Mouse (Mus musculus): ENCODE measurements at regions not wholly inside any gene's neighbourhood (a gene's known extent, or its start where the extent isn't known, plus 50 kb on each side); places are given as distances from the start of the nearest gene placed in this dataset.

GRCm38 (mm10) chrX:158920217-158920616, 289.9 kb upstream of the Rps6ka3 start:
- no peak for DNase-seq (ENCODE audit: low spot score in 2 of 2)

GRCm38 (mm10) chrX:158921424-158921823, 288.7 kb upstream of the Rps6ka3 start:
- DNase-seq (ENCODE audit: low spot score in 2 of 2) = no peak

- peak; percentile 14 to 44 for DNase-seq (ENCODE audit: low spot score in 2 of 2)
Measured at GRCm38 (mm10) chrX:158921838-158922450, 288.2 kb upstream of the Rps6ka3 start.

GRCm38 (mm10) chrX:158923081-158923561, 287.0 kb upstream of the Rps6ka3 start:
- peak; percentile 12 to 23 for DNase-seq (ENCODE audit: low spot score in 2 of 2)

- no peak for DNase-seq (ENCODE audit: low spot score in 2 of 2)
Measured at GRCm38 (mm10) chrX:158923657-158924489, 286.2 kb upstream of the Rps6ka3 start.

GRCm38 (mm10) chrX:158924490-158925398, 285.4 kb upstream of the Rps6ka3 start:
- no peak for DNase-seq (ENCODE audit: low spot score in 2 of 2)

- no peak for DNase-seq (ENCODE audit: low spot score in 2 of 2)
Measured at GRCm38 (mm10) chrX:158931864-158932263, 278.2 kb upstream of the Rps6ka3 start.

GRCm38 (mm10) chrX:158947191-158947590, 262.9 kb upstream of the Rps6ka3 start:
- no peak for DNase-seq (ENCODE audit: low spot score in 2 of 2)

GRCm38 (mm10) chrX:158971726-158972125, 238.4 kb upstream of the Rps6ka3 start:
- no peak for DNase-seq (ENCODE audit: low spot score in 2 of 2)

GRCm38 (mm10) chrX:158976648-158977047, 233.5 kb upstream of the Rps6ka3 start:
- DNase-seq (ENCODE audit: low spot score in 2 of 2) = no peak

GRCm38 (mm10) chrX:158984721-158985120, 225.4 kb upstream of the Rps6ka3 start:
- DNase-seq (ENCODE audit: low spot score in 2 of 2) = no peak

GRCm38 (mm10) chrX:158987676-158988075, 222.4 kb upstream of the Rps6ka3 start:
- no peak for DNase-seq (ENCODE audit: low spot score in 2 of 2)

- DNase-seq (ENCODE audit: low spot score in 2 of 2) = no peak
Measured at GRCm38 (mm10) chrX:159018955-159019354, 191.2 kb upstream of the Rps6ka3 start.

- no peak for DNase-seq (ENCODE audit: low spot score in 2 of 2)
Measured at GRCm38 (mm10) chrX:159026311-159026710, 183.8 kb upstream of the Rps6ka3 start.

GRCm38 (mm10) chrX:159031927-159032326, 178.2 kb upstream of the Rps6ka3 start:
- no peak for DNase-seq (ENCODE audit: low spot score in 2 of 2)

- DNase-seq (ENCODE audit: low spot score in 2 of 2) = peak; percentile 36 to 57
Measured at GRCm38 (mm10) chrX:159043432-159043831, 166.7 kb upstream of the Rps6ka3 start.

- DNase-seq (ENCODE audit: low spot score in 2 of 2) = no peak
Measured at GRCm38 (mm10) chrX:159047876-159048275, 162.2 kb upstream of the Rps6ka3 start.

- no peak for DNase-seq (ENCODE audit: low spot score in 2 of 2)
Measured at GRCm38 (mm10) chrX:159055689-159056461, 154.2 kb upstream of the Rps6ka3 start.

- no peak for DNase-seq (ENCODE audit: low spot score in 2 of 2)
Measured at GRCm38 (mm10) chrX:159056462-159056805, 153.7 kb upstream of the Rps6ka3 start.

GRCm38 (mm10) chrX:159058931-159059330, 151.2 kb upstream of the Rps6ka3 start:
- DNase-seq (ENCODE audit: low spot score in 2 of 2) = no peak

- no peak for DNase-seq (ENCODE audit: low spot score in 2 of 2)
Measured at GRCm38 (mm10) chrX:159061322-159061721, 148.8 kb upstream of the Rps6ka3 start.
